Comparison of ENCODE assay signal across 20 mouse cellular contexts in the genomic region with DNA sequence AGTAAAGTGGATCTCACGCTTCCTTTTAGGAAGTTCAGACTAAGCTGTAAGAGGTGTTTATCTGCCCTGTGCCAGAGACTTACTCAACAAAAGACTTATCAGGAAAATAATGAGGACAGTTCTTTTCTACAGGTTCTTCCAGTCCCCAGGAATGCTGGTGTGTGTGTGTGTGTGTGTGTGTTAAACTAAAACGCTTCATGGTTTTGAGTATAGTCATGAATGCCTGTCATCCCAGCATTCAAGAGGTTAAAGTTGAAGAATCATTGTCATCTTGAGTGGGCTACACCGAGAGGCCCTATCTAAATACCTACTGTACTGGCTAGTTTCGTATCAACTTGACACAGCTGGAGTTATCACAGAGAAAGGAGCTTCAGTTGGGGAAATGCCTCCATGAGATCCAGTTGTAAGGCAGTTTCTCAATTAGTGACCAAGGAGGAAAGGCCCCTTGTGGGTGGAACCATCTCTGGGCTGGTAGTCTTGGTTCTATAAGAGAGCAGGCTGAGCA. TPM values are rescaled to one million over a fixed set of nuclear protein-coding genes. Genes with fewer than 3 reads are reported as not detected.
A peak's percentile ranks its signal among the peaks of the same experiment; 100 is the strongest.
DNase-seq lines count a peak whose midpoint lies in the region; ATAC-seq and TF ChIP-seq lines count a peak whose summit lies in the region.
"Had no signal": no experiment of that assay in that cellular context is flagged by ENCODE, and none has a peak within 500 bp of the region (broad histone marks: within the 10 kb centered on the region; RNA-seq: fewer than 3 reads in every experiment).

No protein-coding gene starts in this region.

- 0 out of 2 replicates have a peak, but pooled peaks cover 4% of the 10 kb centered on the region for H3K36me3 ChIP-seq in lung, embryonic 16.5 days (ENCODE audit: control insufficient read depth, insufficient read depth, low read length)
- H3K36me3 ChIP-seq in liver, embryonic 14.5 days (replicated peaks; ENCODE audit: control insufficient read depth, insufficient read depth, low read depth): no peaks in the 10 kb centered on the region
- H3K36me3 ChIP-seq: embryonic facial prominence, embryonic 13.5 days; forebrain, embryonic 12.5 days; heart, embryonic 12.5 days; hindbrain, embryonic 15.5 days had no signal

- H3K9ac ChIP-seq in lung, embryonic 16.5 days (ENCODE audit: low read length): no peak overlapping the region
- no peak overlapping the region for H3K9ac ChIP-seq in liver, embryonic 14.5 days (replicated peaks)
- H3K9ac ChIP-seq: embryonic facial prominence, embryonic 13.5 days; forebrain, embryonic 12.5 days; heart, embryonic 12.5 days; hindbrain, embryonic 15.5 days had no signal

- peak overlapping the region; percentile 66; the same call in 1 of the 2 replicates for H3K27ac ChIP-seq in lung, embryonic 16.5 days (ENCODE audit: low read length)
- peak overlapping the region; percentile 39 for H3K27ac ChIP-seq in liver, embryonic 14.5 days
- H3K27ac ChIP-seq: embryonic facial prominence, embryonic 13.5 days; forebrain, embryonic 12.5 days; gastrocnemius, adult 2 months; hindbrain, embryonic 15.5 days had no signal

- no peak for TF ChIP-seq CTCF in liver, embryonic 14.5 days (IDR thresholded peaks at IDR 0.05; ENCODE audit: low read depth)

- no peak for DNase-seq in lung, postnatal 10 days
- DNase-seq in c-Kit-positive CD71-positive TER-119-negative erythroid progenitor cells, embryonic 14.5 days (ENCODE audit: low read depth): peak; percentile 44
- DNase-seq in liver, embryonic 14.5 days (ENCODE audit: low read depth in 3 of 3, low spot score in 3 of 3): peak in 1 of 3 experiments; percentile 32
- no peak for DNase-seq in neural tube, embryonic 10.5 days (ENCODE audit: extremely low spot score, low spot score)
- DNase-seq in ovary, postnatal 10 days (ENCODE audit: low spot score): no peak
- DNase-seq: cerebellum, adult 18-20 months; cerebellum, adult 9-11 months; cerebellum, postnatal 36 days; gastrocnemius, adult 2 months; gastrocnemius, postnatal 25 days had no signal

- ATAC-seq in lung, embryonic 16.5 days (ENCODE audit: low read depth): no peak
- ATAC-seq in liver, embryonic 14.5 days (ENCODE audit: insufficient read depth): peak; percentile 91
- 0 out of 2 replicates have a peak, but pooled peaks have one; percentile 34 for ATAC-seq in megakaryocyte progenitor cell, adult 5-6 weeks (replicated peaks; ENCODE audit: poor library complexity)
- no peak for ATAC-seq in CD4-positive, CD25-positive, alpha-beta regulatory T cell, adult 4 months
- ATAC-seq: forebrain, embryonic 16.5 days had no signal

- no peak overlapping the region for H3K4me3 ChIP-seq in lung, embryonic 16.5 days (ENCODE audit: low read length)
- no peak overlapping the region for H3K4me3 ChIP-seq in liver, embryonic 14.5 days (ENCODE audit: insufficient read depth in 1 of 2, low read depth in 2 of 2, low read length in 2 of 2)
- H3K4me3 ChIP-seq: embryonic facial prominence, embryonic 13.5 days; forebrain, embryonic 12.5 days; gastrocnemius, adult 2 months; heart, embryonic 12.5 days; hindbrain, embryonic 15.5 days had no signal

- H3K9me3 ChIP-seq in lung, embryonic 16.5 days (ENCODE audit: control insufficient read depth, low read length): no peaks in the 10 kb centered on the region
- no peaks in the 10 kb centered on the region for H3K9me3 ChIP-seq in liver, embryonic 14.5 days (ENCODE audit: control insufficient read depth, low read length)
- H3K9me3 ChIP-seq: embryonic facial prominence, embryonic 13.5 days; forebrain, embryonic 12.5 days; heart, embryonic 12.5 days; hindbrain, embryonic 15.5 days had no signal

- no peaks in the 10 kb centered on the region for H3K27me3 ChIP-seq in lung, embryonic 16.5 days (ENCODE audit: control insufficient read depth, insufficient read depth, low read depth, low read length)
- H3K27me3 ChIP-seq in liver, embryonic 14.5 days (ENCODE audit: control insufficient read depth, insufficient read depth, low read length): no peaks in the 10 kb centered on the region
- H3K27me3 ChIP-seq: embryonic facial prominence, embryonic 13.5 days; forebrain, embryonic 12.5 days; heart, embryonic 12.5 days; hindbrain, embryonic 15.5 days had no signal

- peak; percentile 75 for TF ChIP-seq EP300 in liver, embryonic 14.5 days (IDR thresholded peaks at IDR 0.05; ENCODE audit: low read depth)

- WGBS in lung, embryonic 16.5 days: 47% methylated on average over 4 of the region's 4 CpGs
- WGBS in liver, embryonic 14.5 days (ENCODE audit: insufficient replicate concordance): 22% methylated on average over 4 of the region's 4 CpGs

- H3K4me1 ChIP-seq in lung, embryonic 16.5 days (replicated peaks; ENCODE audit: control insufficient read depth, insufficient read depth, low read length): peaks cover 6% of the 10 kb centered on the region
- peaks cover 12 to 26% of the 10 kb centered on the region in 2 experiments for H3K4me1 ChIP-seq in liver, embryonic 14.5 days (replicated peaks; ENCODE audit: control insufficient read depth in 2 of 2, insufficient read depth in 2 of 2, low read length in 1 of 2)
- H3K4me1 ChIP-seq: hindbrain, embryonic 15.5 days had no signal

- H3K4me2 ChIP-seq in lung, embryonic 16.5 days (ENCODE audit: low read depth, low read length): no peak overlapping the region
- peak overlapping the region; percentile 28 for H3K4me2 ChIP-seq in liver, embryonic 14.5 days (ENCODE audit: low read depth)
- H3K4me2 ChIP-seq: embryonic facial prominence, embryonic 13.5 days; forebrain, embryonic 12.5 days; heart, embryonic 12.5 days; hindbrain, embryonic 15.5 days had no signal

RNA-seq across cellular contexts. Expression of gene Gtf2h2, which starts 19.5 kb away (rescaled TPM):
- 68.5 and 73.5 TPM in 2 replicates for polyA plus RNA-seq in lung, embryonic 16.5 days (2015; fragmentation: Nextera tagmentation; extraction: Ambion mirVana)
- polyA plus RNA-seq in liver, embryonic 14.5 days (2012; rRNA removed): 18.5 and 26.3 TPM in 2 replicates
- polyA plus RNA-seq in liver, embryonic 14.5 days (2014; fragmentation: Nextera tagmentation; extraction: Ambion mirVana): 25.1 and 28.2 TPM in 2 replicates
- total RNA-seq in megakaryocyte progenitor cell, adult 5-6 weeks (2015): 62.5 and 69.7 TPM in 2 replicates
- 57.3 and 66.1 TPM in 2 replicates for total RNA-seq in megakaryocyte progenitor cell, adult 5-6 weeks (2017)
- polyA plus RNA-seq in CD4-positive, CD25-positive, alpha-beta regulatory T cell, adult 4 months (2017; shearing (Covaris generic)): 10 to 100 TPM; 59.2 to 59.8 TPM

RNA-seq across cellular contexts. Expression of gene Ocln, which starts 40.6 kb away (rescaled TPM):
- 38.5 and 38.8 TPM in 2 replicates for polyA plus RNA-seq in lung, embryonic 16.5 days (2015; fragmentation: Nextera tagmentation; extraction: Ambion mirVana)
- polyA plus RNA-seq in liver, embryonic 14.5 days (2012; rRNA removed): 2.1 and 2.4 TPM in 2 replicates
- 4.8 and 5.9 TPM in 2 replicates for polyA plus RNA-seq in liver, embryonic 14.5 days (2014; fragmentation: Nextera tagmentation; extraction: Ambion mirVana)
- 0.30 TPM in 1 of 2 replicates, not detected in the other for total RNA-seq in megakaryocyte progenitor cell, adult 5-6 weeks (2015)
- not detected in 2 replicates for total RNA-seq in megakaryocyte progenitor cell, adult 5-6 weeks (2017)
- under 1 TPM; 0.69 to 0.82 TPM for polyA plus RNA-seq in CD4-positive, CD25-positive, alpha-beta regulatory T cell, adult 4 months (2017; shearing (Covaris generic))
- total RNA-seq: granulocyte monocyte progenitor cell, adult 5-6 weeks had no signal

RNA-seq across cellular contexts. Expression of gene Naip1, which starts 59.2 kb away (rescaled TPM):
- polyA plus RNA-seq in lung, embryonic 16.5 days (2015; fragmentation: Nextera tagmentation; extraction: Ambion mirVana): not detected in 2 replicates
- polyA plus RNA-seq in liver, embryonic 14.5 days (2012; rRNA removed): 0.01 TPM in 2 replicates
- not detected in 2 replicates for polyA plus RNA-seq in liver, embryonic 14.5 days (2014; fragmentation: Nextera tagmentation; extraction: Ambion mirVana)
- 0.05 TPM in 1 of 2 replicates, not detected in the other for total RNA-seq in megakaryocyte progenitor cell, adult 5-6 weeks (2015)
- not detected in 2 replicates for total RNA-seq in megakaryocyte progenitor cell, adult 5-6 weeks (2017)
- polyA plus RNA-seq in CD4-positive, CD25-positive, alpha-beta regulatory T cell, adult 4 months (2017; shearing (Covaris generic)): under 1 TPM in 1 of 2 experiments, not detected in 1; 0.20 TPM
- total RNA-seq: gastrocnemius, adult 2 months; gastrocnemius, postnatal 25 days; granulocyte monocyte progenitor cell, adult 5-6 weeks had no signal
- polyA plus RNA-seq: embryonic facial prominence, embryonic 13.5 days; forebrain, embryonic 12.5 days; forebrain, embryonic 16.5 days; heart, embryonic 12.5 days; hindbrain, embryonic 11.5 days had no signal

Comparison
In these comparisons a context has a peak if more than half of its experiments do, and no peak if none do; other contexts are left out.
1. ATAC-seq: peak in liver, embryonic 14.5 days (single experiment) and megakaryocyte progenitor cell, adult 5-6 weeks (single experiment); none in lung, embryonic 16.5 days (single experiment) and CD4-positive, CD25-positive, alpha-beta regulatory T cell, adult 4 months (single experiment).